Mouse (Mus musculus) embryonic fibroblast, embryonic 13.5 days (primary cell): ENCODE results near the gene Bpi. TPM values are rescaled to one million over a fixed set of nuclear protein-coding genes. Genes with fewer than 3 reads are reported as not detected.
A peak's percentile ranks its signal among the peaks of the same experiment; 100 is the strongest.

ENCODE experiments used
- H3K27ac ChIP-seq: 2 replicates; pipeline ENCODE4 v1.5.1; 2012; ENCODE audit warnings: low read length, control low read depth, inconsistent platforms; ENCODE audit not compliant: insufficient read depth
- H3K4me1 ChIP-seq: 2 replicates; pipeline ENCODE4 v1.6.1; 2011; ENCODE audit warnings: low read length; ENCODE audit not compliant: control insufficient read depth, insufficient read depth
- H3K4me3 ChIP-seq: 2 replicates; pipeline ENCODE4 v1.5.1; 2011; ENCODE audit warnings: mild to moderate bottlenecking, control low read depth, low read length; ENCODE audit not compliant: insufficient read depth
- CTCF ChIP-seq: IDR thresholded peaks from 2 replicates; pipeline ENCODE4 v1.5.1; 2011; ENCODE audit warnings: mild to moderate bottlenecking, control low read depth, low read length, moderate library complexity, borderline replicate concordance; ENCODE audit not compliant: insufficient read depth
- POLR2A ChIP-seq: IDR thresholded peaks from 2 replicates; pipeline ENCODE4 v1.6.1; 2011; ENCODE audit warnings: low read depth, mild to moderate bottlenecking, control low read depth, low read length, moderate library complexity
- polyA plus RNA-seq: library from polyadenylated mRNA; stranded (reverse); fragments of >200 nt; gene quantifications from 2 replicates; pipeline ENCODE4 v1.2.4, GENCODE M21; 2011; ENCODE audit warnings: low read depth; ENCODE audit not compliant: missing spikeins, insufficient read length

Gene Bpi
- polyA plus RNA-seq, 1 experiment, result not detected

- Histone ChIP-seq H3K27ac (no peak overlapping the region), H3K4me1 (no peaks in the 10 kb centered on the region), H3K4me3 (no peak overlapping the region)
- TF ChIP-seq POLR2A (no peak), CTCF (no peak)
Measured at GRCm38 (mm10) chr2:158283136-158283535, 25.2 kb downstream of the Bpi start.

GRCm38 (mm10) chr2:158283771-158284170, 25.9 kb downstream of the Bpi start:
- no peak for TF ChIP-seq POLR2A
- no peak for TF ChIP-seq CTCF
- Histone ChIP-seq H3K4me1 (no peaks in the 10 kb centered on the region), H3K4me3 (no peak overlapping the region), H3K27ac (no peak overlapping the region)

GRCm38 (mm10) chr2:158284571-158284970, 26.7 kb downstream of the Bpi start:
- Histone ChIP-seq H3K27ac (no peak overlapping the region), H3K4me1 (no peaks in the 10 kb centered on the region), H3K4me3 (no peak overlapping the region)
- TF ChIP-seq POLR2A (no peak), CTCF (peak; percentile 84; the same call in 1 of the 2 replicates)

GRCm38 (mm10) chr2:158285655-158286054, 27.8 kb downstream of the Bpi start:
- Histone ChIP-seq H3K4me3 (no peak overlapping the region), H3K4me1 (no peaks in the 10 kb centered on the region), H3K27ac (no peak overlapping the region)
- TF ChIP-seq CTCF (no peak), POLR2A (no peak)

- no peak overlapping the region for H3K27ac ChIP-seq
- no peak for TF ChIP-seq CTCF
- H3K4me1 ChIP-seq, result no peaks in the 10 kb centered on the region
- H3K4me3 ChIP-seq, result no peak overlapping the region
Measured at GRCm38 (mm10) chr2:158295700-158296099, 37.8 kb downstream of the Bpi start.

GRCm38 (mm10) chr2:158299203-158299602, 41.3 kb downstream of the Bpi start:
- no peak for TF ChIP-seq POLR2A
- TF ChIP-seq CTCF, result no peak

GRCm38 (mm10) chr2:158299731-158300130, 41.8 kb downstream of the Bpi start:
- Histone ChIP-seq H3K4me3 (no peak overlapping the region), H3K4me1 (no peaks in the 10 kb centered on the region), H3K27ac (no peak overlapping the region)
- TF ChIP-seq POLR2A, result no peak
- no peak for TF ChIP-seq CTCF

More at GRCm38 (mm10) chr2:158299203-158299602, 41.3 kb downstream of the Bpi start:
- H3K27ac ChIP-seq, result no peak overlapping the region
- no peak overlapping the region for H3K4me3 ChIP-seq
- H3K4me1 ChIP-seq, result no peaks in the 10 kb centered on the region

GRCm38 (mm10) chr2:158302807-158303206, 44.9 kb downstream of the Bpi start:
- Histone ChIP-seq H3K27ac (no peak overlapping the region), H3K4me1 (no peaks in the 10 kb centered on the region), H3K4me3 (no peak overlapping the region)
- no peak for TF ChIP-seq CTCF
- no peak for TF ChIP-seq POLR2A

- H3K4me1 ChIP-seq, result no peaks in the 10 kb centered on the region
- no peak within 1 kb of the TSS for H3K4me3 ChIP-seq
- TF ChIP-seq POLR2A (no peak), CTCF (no peak)
- H3K27ac ChIP-seq, result no peak within 1 kb of the TSS
Measured at GRCm38 (mm10) chr2:158305948-158306695, 48.2 kb downstream of the Bpi start, which contains the start of gene Lbp. TSS of gene Lbp (plus strand) at chr2:158306493.

- Histone ChIP-seq H3K27ac (no peak overlapping the region), H3K4me3 (no peak overlapping the region), H3K4me1 (no peaks in the 10 kb centered on the region)
- TF ChIP-seq POLR2A (no peak), CTCF (no peak)
Measured at GRCm38 (mm10) chr2:158306696-158307049, 48.8 kb downstream of the Bpi start.
